Mouse (Mus musculus) stomach, embryonic 16.5 days (tissue): ENCODE results near the gene March6. TPM values are rescaled to one million over a fixed set of nuclear protein-coding genes. Genes with fewer than 3 reads are reported as not detected.

Experiments used
- ATAC-seq: fragments of 200-750 bp; cut with Nextera tagmentation; 2 replicates; pipeline ENCODE4 v1.8.0; 2017; ENCODE audit warnings: moderate number of reproducible peaks, moderate TSS enrichment; ENCODE audit not compliant: insufficient read depth, low FRiP score
- H3K27ac ChIP-seq: fragments of 300-500 bp; sonication (generic); 2 replicates; pipeline ENCODE4 v1.5.1; 2014; ENCODE audit warnings: low read length
- H3K27me3 ChIP-seq: fragments of 300-500 bp; sonication (generic); 2 replicates; pipeline ENCODE4 v1.6.1; 2014; ENCODE audit warnings: low read length, control low read depth, mixed read lengths; ENCODE audit not compliant: control insufficient read depth, insufficient read depth
- H3K36me3 ChIP-seq: fragments of 300-500 bp; sonication (generic); 2 replicates; pipeline ENCODE4 v1.6.1; 2014; ENCODE audit warnings: low read length; ENCODE audit not compliant: control insufficient read depth, insufficient read depth
- H3K4me1 ChIP-seq: fragments of 300-500 bp; sonication (generic); 2 replicates; pipeline ENCODE4 v1.6.1; 2014; ENCODE audit warnings: low read length, control low read depth, mixed read lengths; ENCODE audit not compliant: control insufficient read depth, insufficient read depth
- H3K4me2 ChIP-seq: fragments of 300-500 bp; sonication (generic); 2 replicates; pipeline ENCODE4 v1.6.1; 2014; ENCODE audit warnings: low read depth, low read length, mixed read lengths
- H3K4me3 ChIP-seq: fragments of 300-500 bp; sonication (generic); replicated peaks from 2 replicates; pipeline ENCODE4 v1.5.1; 2014; ENCODE audit warnings: mild to moderate bottlenecking, low read length
- H3K9ac ChIP-seq: fragments of 300-500 bp; sonication (generic); 2 replicates; pipeline ENCODE4 v1.6.1; 2014; ENCODE audit warnings: low read length
- H3K9me3 ChIP-seq: fragments of 300-500 bp; sonication (generic); replicated peaks from 2 replicates; pipeline ENCODE4 v1.6.1; 2016; ENCODE audit warnings: low read length, control low read depth; ENCODE audit not compliant: control insufficient read depth
- WGBS: fragments of 180-500 bp; shearing (Covaris S2); extraction: QIAGEN DNeasy Blood & Tissue Kit; methylation state at CpG from one replicate; pipeline ENCODE4 v1.1.7; 2014; 5-methylcytosine and 5-hydroxymethylcytosine counted together
- polyA plus RNA-seq: library from polyadenylated mRNA; unstranded; fragments of >200 nt; fragmentation: Nextera tagmentation; extraction: Ambion mirVana; gene quantifications from 2 replicates; pipeline ENCODE4 v1.2.1, GENCODE M21; 2015

Gene March6
- polyA plus RNA-seq, 1 experiment from 2014 or later = 30.2 TPM

GRCm38 (mm10) chr15:31567431-31567830 is 36.6 kb upstream of the March6 start:
- no peak overlapping the region for H3K27ac ChIP-seq
- no peaks in the 10 kb centered on the region for H3K36me3 ChIP-seq
- H3K4me2 ChIP-seq = no peak overlapping the region
- WGBS = 67% methylated on average over 7 of the region's 7 CpGs
- no peaks in the 10 kb centered on the region for H3K27me3 ChIP-seq
- H3K4me1 ChIP-seq = peaks cover 19% of the 10 kb centered on the region
- no peak for ATAC-seq
- no peak overlapping the region for H3K4me3 ChIP-seq
- no peak overlapping the region for H3K9ac ChIP-seq
- no peaks in the 10 kb centered on the region for H3K9me3 ChIP-seq

GRCm38 (mm10) chr15:31565786-31566185 is 34.9 kb upstream of the March6 start:
- WGBS = 55% methylated on average over 1 of the region's 1 CpGs
- no peak for ATAC-seq
- Histone ChIP-seq H3K4me3 (no peak overlapping the region), H3K4me2 (no peak overlapping the region), H3K9me3 (no peaks in the 10 kb centered on the region), H3K9ac (no peak overlapping the region), H3K4me1 (peaks cover 19% of the 10 kb centered on the region), H3K27ac (no peak overlapping the region), H3K36me3 (no peaks in the 10 kb centered on the region), H3K27me3 (no peaks in the 10 kb centered on the region)

GRCm38 (mm10) chr15:31565184-31565583 is 34.3 kb upstream of the March6 start, which contains the start of gene Cmbl:
TSS of gene Cmbl (plus strand) at chr15:31565389.
- no peaks in the 10 kb centered on the region for H3K36me3 ChIP-seq
- no peak within 1 kb of the TSS for H3K4me2 ChIP-seq
- no peak for ATAC-seq
- no peak within 1 kb of the TSS for H3K4me3 ChIP-seq
- H3K9ac ChIP-seq = no peak within 1 kb of the TSS
- no peak within 1 kb of the TSS for H3K27ac ChIP-seq
- no peaks in the 10 kb centered on the region for H3K9me3 ChIP-seq
- H3K4me1 ChIP-seq = peaks cover 19% of the 10 kb centered on the region
- WGBS = 51% methylated on average over 5 of the region's 5 CpGs
- H3K27me3 ChIP-seq = no peaks in the 10 kb centered on the region

GRCm38 (mm10) chr15:31563577-31564546 is 33.0 kb upstream of the March6 start:
- 47% methylated on average over 19 of the region's 19 CpGs for WGBS
- no peaks in the 10 kb centered on the region for H3K36me3 ChIP-seq
- no peaks in the 10 kb centered on the region; the same call in 1 of the 2 replicates for H3K9me3 ChIP-seq
- H3K4me1 ChIP-seq = peaks cover 12% of the 10 kb centered on the region
- H3K27ac ChIP-seq = 0 out of 2 replicates have a peak overlapping the region, but pooled peaks have one; percentile 25
- H3K9ac ChIP-seq = peak overlapping the region; percentile 47; the same call in 1 of the 2 replicates
- H3K27me3 ChIP-seq = no peaks in the 10 kb centered on the region
- no peak overlapping the region for H3K4me3 ChIP-seq
- ATAC-seq = no peak
- H3K4me2 ChIP-seq = peak overlapping the region; percentile 17; the same call in 1 of the 2 replicates

GRCm38 (mm10) chr15:31562847-31563246 is 32.0 kb upstream of the March6 start:
- ATAC-seq = no peak
- Histone ChIP-seq H3K4me3 (no peak overlapping the region), H3K4me1 (0 out of 2 replicates have a peak, but pooled peaks cover 3% of the 10 kb centered on the region), H3K4me2 (no peak overlapping the region), H3K36me3 (no peaks in the 10 kb centered on the region), H3K27me3 (no peaks in the 10 kb centered on the region), H3K9ac (no peak overlapping the region), H3K27ac (no peak overlapping the region), H3K9me3 (no peaks in the 10 kb centered on the region; the same call in 1 of the 2 replicates)
- 68% methylated on average over 8 of the region's 8 CpGs for WGBS

- H3K4me1 ChIP-seq = no peaks in the 10 kb centered on the region
- H3K4me3 ChIP-seq = no peak overlapping the region
- H3K27ac ChIP-seq = no peak overlapping the region
- no peaks in the 10 kb centered on the region for H3K36me3 ChIP-seq
- no peak for ATAC-seq
- no peaks in the 10 kb centered on the region for H3K27me3 ChIP-seq
- no peaks in the 10 kb centered on the region; the same call in 1 of the 2 replicates for H3K9me3 ChIP-seq
- WGBS = 95% methylated on average over 4 of the region's 4 CpGs
- H3K4me2 ChIP-seq = no peak overlapping the region
- H3K9ac ChIP-seq = no peak overlapping the region
These were observed 31.1 kb upstream of the March6 start for GRCm38 (mm10) chr15:31561976-31562375.

- H3K9ac ChIP-seq = no peak overlapping the region
- H3K4me3 ChIP-seq = no peak overlapping the region
- no peak overlapping the region for H3K27ac ChIP-seq
- no peak for ATAC-seq
- no peaks in the 10 kb centered on the region for H3K36me3 ChIP-seq
- H3K27me3 ChIP-seq = no peaks in the 10 kb centered on the region
- H3K4me1 ChIP-seq = no peaks in the 10 kb centered on the region
- no peak overlapping the region for H3K4me2 ChIP-seq
- 79% methylated on average over 6 of the region's 6 CpGs for WGBS
- H3K9me3 ChIP-seq = no peaks in the 10 kb centered on the region; the same call in 1 of the 2 replicates
These were observed 30.5 kb upstream of the March6 start for GRCm38 (mm10) chr15:31561390-31561789.

- no peak overlapping the region for H3K27ac ChIP-seq
- no peak overlapping the region for H3K4me2 ChIP-seq
- no peak overlapping the region for H3K4me3 ChIP-seq
- no peak for ATAC-seq
- H3K27me3 ChIP-seq = no peaks in the 10 kb centered on the region
- 78% methylated on average over 2 of the region's 2 CpGs for WGBS
- H3K9ac ChIP-seq = no peak overlapping the region
- H3K4me1 ChIP-seq = no peaks in the 10 kb centered on the region
- H3K9me3 ChIP-seq = peaks cover 3% of the 10 kb centered on the region; the same call in 1 of the 2 replicates
- H3K36me3 ChIP-seq = no peaks in the 10 kb centered on the region
These were observed 24.0 kb upstream of the March6 start for GRCm38 (mm10) chr15:31554855-31555254.

- no peaks in the 10 kb centered on the region for H3K36me3 ChIP-seq
- no peaks in the 10 kb centered on the region for H3K27me3 ChIP-seq
- 66% methylated on average over 4 of the region's 4 CpGs for WGBS
These were observed 19.5 kb upstream of the March6 start for GRCm38 (mm10) chr15:31550381-31550780.

More at GRCm38 (mm10) chr15:31550381-31550780, 19.5 kb upstream of the March6 start:
- Histone ChIP-seq H3K4me1 (peaks cover 3% of the 10 kb centered on the region; the same call in 1 of the 2 replicates), H3K9me3 (no peaks in the 10 kb centered on the region), H3K4me3 (no peak overlapping the region), H3K27ac (no peak overlapping the region), H3K4me2 (no peak overlapping the region), H3K9ac (no peak overlapping the region)
- ATAC-seq = no peak
